Mouse (Mus musculus) MEL (cell line): ENCODE results near the gene Pcnx3. TPM values are rescaled to one million over a fixed set of nuclear protein-coding genes. Genes with fewer than 3 reads are reported as not detected.

Source experiments
- DNase-seq: peaks from one replicate; pipeline ENCODE4 v3.0.0; 2011; ENCODE audit warnings: low read depth, low spot score
- H3K27ac ChIP-seq: 2 replicates; pipeline ENCODE4 v1.5.1; 2012; ENCODE audit warnings: low read depth, mild to moderate bottlenecking, control low read depth, low read length, moderate library complexity; ENCODE audit not compliant: control insufficient read depth
- H3K27me3 ChIP-seq, 2 experiments: fragments of 150-350 bp in 1 of 2; sonication (generic) in 1 of 2; 2 replicates each; pipeline ENCODE4 v1.6.1; 2012; ENCODE audit warnings: low read length in 2 of 2, mild to moderate bottlenecking in 2 of 2, improper control_type of control experiment in 1 of 2, moderate library complexity in 1 of 2; ENCODE audit not compliant: insufficient read depth in 2 of 2, control insufficient read depth in 1 of 2
- H3K36me3 ChIP-seq, 2 experiments: 2 replicates each; pipeline ENCODE4 v1.6.1; 2012 to 2014; ENCODE audit warnings: low read length in 2 of 2, improper control_type of control experiment in 1 of 2, inconsistent platforms in 1 of 2, mild to moderate bottlenecking in 1 of 2; ENCODE audit not compliant: insufficient read depth in 2 of 2, control insufficient read depth in 1 of 2
- H3K4me1 ChIP-seq, 2 experiments: fragments of 150-350 bp in 1 of 2; sonication (generic) in 1 of 2; 2 replicates each; pipeline ENCODE4 v1.6.1; 2012; ENCODE audit warnings: low read length in 2 of 2, improper control_type of control experiment in 1 of 2, mild to moderate bottlenecking in 1 of 2; ENCODE audit not compliant: insufficient read depth in 2 of 2, control insufficient read depth in 1 of 2
- H3K4me3 ChIP-seq, 2 experiments: fragments of 150-350 bp in 1 of 2; sonication (generic) in 1 of 2; 2 replicates each; pipeline ENCODE4 v1.5.1; 2012; ENCODE audit warnings: low read depth in 2 of 2, low read length in 2 of 2, mild to moderate bottlenecking in 2 of 2, moderate library complexity in 2 of 2, control low read depth in 1 of 2, improper control_type of control experiment in 1 of 2; ENCODE audit not compliant: control insufficient read depth in 1 of 2, insufficient read depth in 1 of 2
- H3K79me2 ChIP-seq: 2 replicates; pipeline ENCODE4 v1.6.1; 2012; ENCODE audit warnings: mild to moderate bottlenecking, low read length, moderate library complexity; ENCODE audit not compliant: control insufficient read depth, poor library complexity, insufficient read depth
- H3K9ac ChIP-seq: 2 replicates; pipeline ENCODE4 v1.6.1; 2012; ENCODE audit warnings: low read depth, mild to moderate bottlenecking, control low read depth, low read length, moderate library complexity; ENCODE audit not compliant: control insufficient read depth, poor library complexity, severe bottlenecking
- H3K9me3 ChIP-seq: fragments of 150-350 bp; sonication (generic); replicated peaks from 2 replicates; pipeline ENCODE4 v1.6.1; 2012; ENCODE audit warnings: mild to moderate bottlenecking, low read length, improper control_type of control experiment, moderate library complexity; ENCODE audit not compliant: insufficient read depth
- BHLHE40 ChIP-seq: IDR thresholded peaks from 2 replicates; pipeline ENCODE4 v1.6.1; 2012; ENCODE audit warnings: low read depth, mild to moderate bottlenecking, inconsistent platforms, low read length, improper control_type of control experiment, borderline replicate concordance
- CHD1 ChIP-seq: IDR thresholded peaks from 2 replicates; pipeline ENCODE4 v1.6.1; 2012; ENCODE audit warnings: low read depth, mild to moderate bottlenecking, inconsistent platforms, low read length, improper control_type of control experiment
- CHD2 ChIP-seq: IDR thresholded peaks from 2 replicates; pipeline ENCODE4 v1.6.1; 2011; ENCODE audit warnings: low read length, improper control_type of control experiment
- CTCF ChIP-seq, 3 experiments: IDR thresholded peaks in 2 of 3; conservative IDR thresholded peaks in 1 of 3; 2 replicates each; pipeline ENCODE4 v1.5.1; 2011 to 2012; ENCODE audit warnings: low read length in 3 of 3, low read depth in 2 of 3, mild to moderate bottlenecking in 2 of 3, improper control_type of control experiment in 1 of 3, inconsistent platforms in 1 of 3, mixed read lengths in 1 of 3, moderate library complexity in 1 of 3; ENCODE audit not compliant: control insufficient read depth in 1 of 3, insufficient read depth in 1 of 3, poor library complexity in 1 of 3, severe bottlenecking in 1 of 3
- E2F4 ChIP-seq: IDR thresholded peaks from 2 replicates; pipeline ENCODE4 v1.6.1; 2011; ENCODE audit warnings: low read depth, low read length, improper control_type of control experiment, borderline replicate concordance
- ELF1 ChIP-seq: IDR thresholded peaks from 2 replicates; pipeline ENCODE4 v1.6.1; 2014; ENCODE audit warnings: low read depth, mild to moderate bottlenecking, inconsistent platforms, low read length, improper control_type of control experiment, moderate library complexity
- EP300 ChIP-seq, 2 experiments: IDR thresholded peaks; 2 replicates each; pipeline ENCODE4 v1.6.1; 2011; ENCODE audit warnings: improper control_type of control experiment in 2 of 2, low read length in 2 of 2, low read depth in 1 of 2, mild to moderate bottlenecking in 1 of 2
- ETS1 ChIP-seq: IDR thresholded peaks from 2 replicates; pipeline ENCODE4 v1.6.1; 2012; ENCODE audit warnings: low read depth, mild to moderate bottlenecking, inconsistent platforms, low read length, improper control_type of control experiment, moderate library complexity
- GABPA ChIP-seq: IDR thresholded peaks from 2 replicates; pipeline ENCODE4 v1.6.1; 2012; ENCODE audit warnings: low read depth, mild to moderate bottlenecking, inconsistent platforms, low read length, improper control_type of control experiment, moderate library complexity
- GATA1 ChIP-seq: IDR thresholded peaks from 2 replicates; pipeline ENCODE4 v1.6.1; 2011; ENCODE audit warnings: low read depth, low read length, improper control_type of control experiment
- HCFC1 ChIP-seq: IDR thresholded peaks from 2 replicates; pipeline ENCODE4 v1.6.1; 2012; ENCODE audit warnings: low read depth, mild to moderate bottlenecking, inconsistent platforms, low read length, improper control_type of control experiment, moderate library complexity
- JUND ChIP-seq: IDR thresholded peaks from 2 replicates; pipeline ENCODE4 v1.6.1; 2011; ENCODE audit warnings: low read depth, mild to moderate bottlenecking, improper control_type of control experiment, low read length
- KAT2A ChIP-seq: conservative IDR thresholded peaks from 2 replicates; pipeline ENCODE4 v1.6.1; 2012; ENCODE audit warnings: low read depth, low read length, improper control_type of control experiment, inconsistent platforms
- MAFK ChIP-seq: IDR thresholded peaks from 2 replicates; pipeline ENCODE4 v1.6.1; 2011; ENCODE audit warnings: low read depth, mild to moderate bottlenecking, low read length, improper control_type of control experiment, borderline replicate concordance
- MAX ChIP-seq: IDR thresholded peaks from 2 replicates; pipeline ENCODE4 v1.6.1; 2011; ENCODE audit warnings: low read length, improper control_type of control experiment
- MAZ ChIP-seq: IDR thresholded peaks from 2 replicates; pipeline ENCODE4 v1.6.1; 2012; ENCODE audit warnings: low read depth, mild to moderate bottlenecking, inconsistent platforms, low read length, improper control_type of control experiment
- MEF2A ChIP-seq: IDR thresholded peaks from 2 replicates; pipeline ENCODE4 v1.6.1; 2014; ENCODE audit warnings: low read depth, mild to moderate bottlenecking, inconsistent platforms, low read length, improper control_type of control experiment; ENCODE audit not compliant: poor library complexity, insufficient replicate concordance, severe bottlenecking; ENCODE audit errors: extremely low read depth
- MXI1 ChIP-seq: IDR thresholded peaks from 2 replicates; pipeline ENCODE4 v1.6.1; 2011; ENCODE audit warnings: mild to moderate bottlenecking, low read depth, low read length, improper control_type of control experiment
- MYB ChIP-seq: IDR thresholded peaks from 2 replicates; pipeline ENCODE4 v1.6.1; 2011; ENCODE audit warnings: mild to moderate bottlenecking, low read depth, low read length, improper control_type of control experiment
- MYC ChIP-seq: IDR thresholded peaks from 2 replicates; pipeline ENCODE4 v1.6.1; 2011; ENCODE audit warnings: low read depth, mild to moderate bottlenecking, low read length, improper control_type of control experiment, moderate library complexity
- NRF1 ChIP-seq: IDR thresholded peaks from 2 replicates; pipeline ENCODE4 v1.6.1; 2014; ENCODE audit warnings: low read depth, mild to moderate bottlenecking, inconsistent platforms, low read length, improper control_type of control experiment, moderate library complexity; ENCODE audit not compliant: poor library complexity, insufficient read depth, severe bottlenecking
- POLR2A ChIP-seq, 2 experiments: IDR thresholded peaks; 2 replicates each; pipeline ENCODE4 v1.6.1; 2011 to 2012; ENCODE audit warnings: low read length in 2 of 2, mild to moderate bottlenecking in 2 of 2, control low read depth in 1 of 2, improper control_type of control experiment in 1 of 2, low read depth in 1 of 2, moderate library complexity in 1 of 2; ENCODE audit not compliant: control insufficient read depth in 1 of 2, insufficient read depth in 1 of 2, poor library complexity in 1 of 2
- POLR2AphosphoS2 ChIP-seq: IDR thresholded peaks from 2 replicates; pipeline ENCODE4 v1.6.1; 2011; ENCODE audit warnings: low read length, improper control_type of control experiment
- POLR2AphosphoS5 ChIP-seq: IDR thresholded peaks from 2 replicates; pipeline ENCODE4 v1.6.1; 2012; ENCODE audit warnings: low read depth, borderline replicate concordance, mild to moderate bottlenecking, inconsistent platforms, low read length, moderate library complexity, mixed read lengths
- RAD21 ChIP-seq: IDR thresholded peaks from 2 replicates; pipeline ENCODE4 v1.6.1; 2011; ENCODE audit warnings: mild to moderate bottlenecking, low read depth, low read length, improper control_type of control experiment
- RCOR1 ChIP-seq: IDR thresholded peaks from 2 replicates; pipeline ENCODE4 v1.6.1; 2012; ENCODE audit warnings: low read depth, mild to moderate bottlenecking, inconsistent platforms, low read length, improper control_type of control experiment
- SIN3A ChIP-seq: IDR thresholded peaks from 2 replicates; pipeline ENCODE4 v1.6.1; 2012; ENCODE audit warnings: low read length, improper control_type of control experiment, inconsistent platforms
- SMC3 ChIP-seq: IDR thresholded peaks from 2 replicates; pipeline ENCODE4 v1.6.1; 2011; ENCODE audit warnings: low read depth, low read length, improper control_type of control experiment
- TAL1 ChIP-seq: IDR thresholded peaks from 2 replicates; pipeline ENCODE4 v1.6.1; 2012; ENCODE audit warnings: mild to moderate bottlenecking, inconsistent platforms, low read length, moderate library complexity, mixed read lengths
- TBP ChIP-seq: IDR thresholded peaks from 2 replicates; pipeline ENCODE4 v1.8.0; 2011; ENCODE audit warnings: low read depth, low read length, improper control_type of control experiment
- TCF12 ChIP-seq: IDR thresholded peaks from 2 replicates; pipeline ENCODE4 v1.6.1; 2014; ENCODE audit warnings: low read depth, mild to moderate bottlenecking, inconsistent platforms, low read length, improper control_type of control experiment, moderate library complexity
- UBTF ChIP-seq: IDR thresholded peaks from 2 replicates; pipeline ENCODE4 v1.6.1; 2012; ENCODE audit warnings: low read depth, mild to moderate bottlenecking, inconsistent platforms, low read length, improper control_type of control experiment, moderate library complexity, borderline replicate concordance; ENCODE audit not compliant: insufficient read depth
- USF1 ChIP-seq: IDR thresholded peaks from 2 replicates; pipeline ENCODE4 v1.6.1; 2014; ENCODE audit warnings: low read depth, mild to moderate bottlenecking, inconsistent platforms, low read length, improper control_type of control experiment, moderate library complexity
- USF2 ChIP-seq, 2 experiments: IDR thresholded peaks; 2 replicates each; pipeline ENCODE4 v1.6.1; 2011 to 2012; ENCODE audit warnings: improper control_type of control experiment in 2 of 2, low read length in 2 of 2, borderline replicate concordance in 1 of 2, inconsistent platforms in 1 of 2, low read depth in 1 of 2, mild to moderate bottlenecking in 1 of 2; ENCODE audit not compliant: insufficient read depth in 1 of 2
- ZC3H11A ChIP-seq: IDR thresholded peaks from 2 replicates; pipeline ENCODE4 v1.6.1; 2012; ENCODE audit warnings: low read depth, mild to moderate bottlenecking, inconsistent platforms, low read length, improper control_type of control experiment
- ZKSCAN1 ChIP-seq: IDR thresholded peaks from 2 replicates; pipeline ENCODE4 v1.6.1; 2012; ENCODE audit warnings: low read depth, mild to moderate bottlenecking, inconsistent platforms, low read length, improper control_type of control experiment, moderate library complexity
- ZMIZ1 ChIP-seq: IDR thresholded peaks from 2 replicates; pipeline ENCODE4 v1.6.1; 2012; ENCODE audit warnings: low read depth, mild to moderate bottlenecking, inconsistent platforms, low read length, improper control_type of control experiment, moderate library complexity
- ZNF384 ChIP-seq: IDR thresholded peaks from 2 replicates; pipeline ENCODE4 v1.6.1; 2012; ENCODE audit warnings: low read depth, mild to moderate bottlenecking, inconsistent platforms, low read length, improper control_type of control experiment
- polyA plus RNA-seq, 2 experiments: library from polyadenylated mRNA; stranded (reverse) in 1 of 2; unstranded in 1 of 2; fragments of >175 nt in 1 of 2; fragments of >200 nt in 1 of 2; gene quantifications; 2 replicates each; pipeline versions ENCODE4 v1.2.1 to v1.2.4; 2012; ENCODE audit warnings: low replicate concordance in 2 of 2, low read depth in 1 of 2; ENCODE audit not compliant: insufficient read length in 2 of 2, insufficient read depth in 1 of 2, missing spikeins in 1 of 2
- total RNA-seq: library from RNA; depleted of rRNA; stranded (reverse); fragments of 300-350 nt; gene quantifications from 2 replicates; pipeline ENCODE4 v1.2.3, GENCODE M21; 2012

Pcnx3 gene
- total and polyA plus RNA-seq, 3 experiments: 25.3 to 76.4 TPM; not detected in 1

DNA sequence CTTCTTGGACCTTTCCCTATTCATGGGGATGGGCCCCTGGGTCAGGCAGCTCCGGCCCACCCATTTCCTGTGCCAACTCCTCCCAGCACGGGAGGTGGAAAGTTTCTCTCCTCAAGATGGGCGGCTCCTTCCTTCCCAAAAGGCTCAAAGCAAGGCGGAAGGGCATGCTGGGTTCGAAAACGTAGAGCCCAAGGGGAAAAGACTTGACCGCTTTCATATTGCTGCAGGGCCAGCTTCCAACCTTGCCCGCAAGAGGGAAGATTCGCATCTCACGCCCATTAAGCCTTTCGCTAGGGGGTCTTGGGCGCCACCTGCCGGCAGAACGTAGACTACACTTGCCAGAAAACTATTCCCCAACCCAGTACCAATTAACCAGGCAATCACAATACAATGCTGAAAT lies 39.0 kb upstream of the Pcnx3 start:
- no peaks in the 10 kb centered on the region for H3K27me3 ChIP-seq
- H3K4me3 ChIP-seq: peak overlapping the region; percentile 51 to 68
- H3K36me3 ChIP-seq: peaks cover 0 to 29% of the 10 kb centered on the region in 2 experiments; a peak in 2 of 4 replicates
- H3K9me3 ChIP-seq: no peaks in the 10 kb centered on the region
- H3K79me2 ChIP-seq: peaks cover 56% of the 10 kb centered on the region
- H3K27ac ChIP-seq: peak overlapping the region; percentile 95
- peak overlapping the region; percentile 85 for H3K9ac ChIP-seq
- H3K4me1 ChIP-seq: peaks cover 3 to 46% of the 10 kb centered on the region in 2 experiments; a peak in 3 of 4 replicates
- peak; percentile 88 for DNase-seq
- TF ChIP-seq KAT2A: no peak
- no peak for TF ChIP-seq MAFK
- TF ChIP-seq MAZ: peak; percentile 19; the same call in 1 of the 2 replicates
- TF ChIP-seq TBP: peak; percentile 52; the same call in 1 of the 2 replicates
- TF ChIP-seq CHD2: no peak
- no peak for TF ChIP-seq MYB
- TF ChIP-seq NRF1: no peak
- no peak for TF ChIP-seq POLR2AphosphoS2
- TF ChIP-seq ZC3H11A: peak; percentile 59
- no peak for TF ChIP-seq MEF2A
- peak; percentile 92 to 96 (median 93) for TF ChIP-seq CTCF (IDR thresholded peaks at IDR 0.05 in 2 of 3, conservative IDR thresholded peaks at IDR 0.05 in 1 of 3; ENCODE audit: control insufficient read depth in 1 of 3, insufficient read depth in 1 of 3, low read depth in 2 of 3, low read length in 3 of 3, poor library complexity in 1 of 3, severe bottlenecking in 1 of 3)
- TF ChIP-seq POLR2A (IDR thresholded peaks at IDR 0.05; ENCODE audit: control insufficient read depth in 1 of 2, insufficient read depth in 1 of 2, low read depth in 1 of 2, low read length in 2 of 2, poor library complexity in 1 of 2): no peak
- TF ChIP-seq ELF1: peak; percentile 31; the same call in 1 of the 2 replicates
- TF ChIP-seq SMC3: peak; percentile 89
- TF ChIP-seq UBTF: no peak
- no peak for TF ChIP-seq E2F4
- no peak for TF ChIP-seq EP300 (IDR thresholded peaks at IDR 0.05; ENCODE audit: low read depth in 1 of 2, low read length in 2 of 2)
- no peak for TF ChIP-seq ETS1
- TF ChIP-seq MAX: no peak
- no peak for TF ChIP-seq JUND
- TF ChIP-seq ZMIZ1: no peak
- TF ChIP-seq RCOR1: no peak
- TF ChIP-seq CHD1: no peak
- TF ChIP-seq GATA1: no peak
- TF ChIP-seq SIN3A: peak; percentile 88
- TF ChIP-seq USF2 (IDR thresholded peaks at IDR 0.05; ENCODE audit: borderline replicate concordance in 1 of 2, insufficient read depth in 1 of 2, low read depth in 1 of 2, low read length in 2 of 2): no peak
- no peak for TF ChIP-seq ZNF384
- TF ChIP-seq USF1: no peak
- no peak for TF ChIP-seq BHLHE40
- TF ChIP-seq ZKSCAN1: no peak
- TF ChIP-seq GABPA: no peak
- TF ChIP-seq TCF12: 0 out of 2 replicates have a peak, but pooled peaks have one; percentile 9
- peak; percentile 73 for TF ChIP-seq MXI1
- no peak for TF ChIP-seq MYC
- TF ChIP-seq RAD21: peak; percentile 76
- TF ChIP-seq POLR2AphosphoS5: no peak
- peak; percentile 65 for TF ChIP-seq HCFC1
- TF ChIP-seq TAL1: no peak
